Mouse (Mus musculus) adrenal gland, postnatal 36 days (tissue): ENCODE measurements around the gene Cnmd. TPM values are rescaled to one million over a fixed set of nuclear protein-coding genes. Genes with fewer than 3 reads are reported as not detected.

Source experiments
- total RNA-seq, 2 experiments: library from RNA; stranded (reverse); gene quantifications; 2 replicates each; pipeline ENCODE4 v1.2.3; 2021

Gene Cnmd
- total RNA-seq, 2 experiments from 2014 or later: 0.60 to 0.92 TPM

Other genes starting within 250 kb of the Cnmd start
- 1 to 10 TPM; 7.8 to 9.4 TPM for gene Kbtbd7, start 235.7 kb downstream of the Cnmd start, total RNA-seq
- gene Kbtbd6, start 210.3 kb downstream of the Cnmd start, total RNA-seq: under 1 TPM; 0.13 TPM
- 10 to 100 TPM; 22.1 to 26.0 TPM for gene Elf1, start 181.0 kb downstream of the Cnmd start, total RNA-seq
- 10 to 100 TPM; 39.7 to 42.7 TPM for gene Wbp4, start 180.7 kb downstream of the Cnmd start, total RNA-seq
- gene Sugt1, start 74.5 kb downstream of the Cnmd start, total RNA-seq: 100 to 1,000 TPM in 1 of 2 experiments, 10 to 100 TPM in 1; 96.7 to 149 TPM
- under 1 TPM in 1 of 2 experiments, not detected in 1; 0.07 TPM for gene Pcdh8, start 109.1 kb upstream of the Cnmd start, total RNA-seq